Mouse (Mus musculus): Measurements from ENCODE around the gene Cdh11. TPM values are rescaled to one million over a fixed set of nuclear protein-coding genes. Genes with fewer than 3 reads are reported as not detected.

The Cdh11 gene
- polyA plus RNA-seq, 2 experiments = 178 to 245 TPM

- peak; percentile 86 for DNase-seq (ENCODE audit: low spot score)
- TF ChIP-seq POLR2A (IDR thresholded peaks at IDR 0.05; ENCODE audit: borderline replicate concordance, extremely low read depth, insufficient read depth, insufficient read length) = peak; percentile 75; the same call in 1 of the 2 replicates
- no peaks in the 10 kb centered on the region for H3K27me3 ChIP-seq (ENCODE audit: control insufficient read depth, insufficient read depth, low read length)
- 0% methylated on average over 47 of the region's 55 CpGs for WGBS
- peak overlapping the region; percentile 81 for H3K4me2 ChIP-seq (replicated peaks; ENCODE audit: low read depth, low read length, severe bottlenecking)
- H3K9ac ChIP-seq (ENCODE audit: low read depth, low read length, severe bottlenecking) = peak overlapping the region; percentile 99
- no peaks in the 10 kb centered on the region for H3K9me3 ChIP-seq (ENCODE audit: control insufficient read depth, low read length)
- H3K4me3 ChIP-seq (replicated peaks; ENCODE audit: low read length) = peak overlapping the region; percentile 85
- peak overlapping the region; percentile 99 for H3K27ac ChIP-seq (replicated peaks; ENCODE audit: low read depth, low read length)
- H3K4me1 ChIP-seq (ENCODE audit: control insufficient read depth, insufficient read depth, low read length) = 0 out of 2 replicates have a peak, but pooled peaks cover 3% of the 10 kb centered on the region
- H3K36me3 ChIP-seq (ENCODE audit: control insufficient read depth, insufficient read depth, low read length) = no peaks in the 10 kb centered on the region
- ATAC-seq (ENCODE audit: low FRiP score, low read depth) = peak; percentile 80
Observed at GRCm38 (mm10) chr8:102784835-102785455, 497 bp downstream of the Cdh11 start.

- ATAC-seq (ENCODE audit: low FRiP score, low read depth) (peak; percentile 5; the same call in 1 of the 2 replicates), DNase-seq (ENCODE audit: low spot score) (peak; percentile 41)
- H3K4me1 ChIP-seq (ENCODE audit: control insufficient read depth, insufficient read depth, low read length) = peaks cover 9% of the 10 kb centered on the region; the same call in 1 of the 2 replicates
- H3K9ac ChIP-seq (ENCODE audit: low read depth, low read length, severe bottlenecking) = peak overlapping the region; percentile 99
- H3K9me3 ChIP-seq (ENCODE audit: control insufficient read depth, low read length) = no peaks in the 10 kb centered on the region
- H3K4me2 ChIP-seq (replicated peaks; ENCODE audit: low read depth, low read length, severe bottlenecking) = peak overlapping the region; percentile 81
- peak overlapping the region; percentile 85 for H3K4me3 ChIP-seq (replicated peaks; ENCODE audit: low read length)
- H3K36me3 ChIP-seq (ENCODE audit: control insufficient read depth, insufficient read depth, low read length) = 0 out of 2 replicates have a peak, but pooled peaks cover 2% of the 10 kb centered on the region
- no peak for TF ChIP-seq POLR2A (IDR thresholded peaks at IDR 0.05; ENCODE audit: borderline replicate concordance, extremely low read depth, insufficient read depth, insufficient read length)
- no peaks in the 10 kb centered on the region for H3K27me3 ChIP-seq (ENCODE audit: control insufficient read depth, insufficient read depth, low read length)
- H3K27ac ChIP-seq (replicated peaks; ENCODE audit: low read depth, low read length) = peak overlapping the region; percentile 99
- 0% methylated on average over 30 of the region's 42 CpGs for WGBS
Observed at GRCm38 (mm10) chr8:102783821-102784591, 1.4 kb downstream of the Cdh11 start.

GRCm38 (mm10) chr8:102782707-102783489 lies 2.5 kb downstream of the Cdh11 start:
- H3K27me3 ChIP-seq (ENCODE audit: control insufficient read depth, insufficient read depth, low read length) = no peaks in the 10 kb centered on the region
- peaks cover 13% of the 10 kb centered on the region for H3K36me3 ChIP-seq (ENCODE audit: control insufficient read depth, insufficient read depth, low read length)
- H3K27ac ChIP-seq (replicated peaks; ENCODE audit: low read depth, low read length) = peak overlapping the region; percentile 99
- H3K4me2 ChIP-seq (replicated peaks; ENCODE audit: low read depth, low read length, severe bottlenecking) = peak overlapping the region; percentile 81
- peak overlapping the region; percentile 99 for H3K9ac ChIP-seq (ENCODE audit: low read depth, low read length, severe bottlenecking)
- H3K9me3 ChIP-seq (ENCODE audit: control insufficient read depth, low read length) = no peaks in the 10 kb centered on the region
- no peak for ATAC-seq (ENCODE audit: low FRiP score, low read depth)
- peak overlapping the region; percentile 85 for H3K4me3 ChIP-seq (replicated peaks; ENCODE audit: low read length)
- peaks cover 15% of the 10 kb centered on the region; the same call in 1 of the 2 replicates for H3K4me1 ChIP-seq (ENCODE audit: control insufficient read depth, insufficient read depth, low read length)
- DNase-seq (ENCODE audit: low spot score) = peak; percentile 14
- WGBS = 4% methylated on average over 11 of the region's 11 CpGs
- no peak for TF ChIP-seq POLR2A (IDR thresholded peaks at IDR 0.05; ENCODE audit: borderline replicate concordance, extremely low read depth, insufficient read depth, insufficient read length)

GRCm38 (mm10) chr8:102780899-102781298 lies 4.5 kb downstream of the Cdh11 start:
- H3K9me3 ChIP-seq (ENCODE audit: control insufficient read depth, low read length) = no peaks in the 10 kb centered on the region
- peak; percentile 88 for DNase-seq (ENCODE audit: low spot score)
- peaks cover 17% of the 10 kb centered on the region; the same call in 1 of the 2 replicates for H3K4me1 ChIP-seq (ENCODE audit: control insufficient read depth, insufficient read depth, low read length)
- WGBS = under 1% methylated on average over 12 of the region's 12 CpGs
- TF ChIP-seq POLR2A (IDR thresholded peaks at IDR 0.05; ENCODE audit: borderline replicate concordance, extremely low read depth, insufficient read depth, insufficient read length) = peak; percentile 14; the same call in 1 of the 2 replicates
- peaks cover 32% of the 10 kb centered on the region for H3K36me3 ChIP-seq (ENCODE audit: control insufficient read depth, insufficient read depth, low read length)
- H3K4me3 ChIP-seq (replicated peaks; ENCODE audit: low read length) = peak overlapping the region; percentile 85
- ATAC-seq (ENCODE audit: low FRiP score, low read depth) = peak; percentile 11; the same call in 1 of the 2 replicates
- H3K27me3 ChIP-seq (ENCODE audit: control insufficient read depth, insufficient read depth, low read length) = no peaks in the 10 kb centered on the region
- peak overlapping the region; percentile 81 for H3K4me2 ChIP-seq (replicated peaks; ENCODE audit: low read depth, low read length, severe bottlenecking)
- peak overlapping the region; percentile 64; the same call in 1 of the 2 replicates for H3K27ac ChIP-seq (replicated peaks; ENCODE audit: low read depth, low read length)
- peak overlapping the region; percentile 60 for H3K9ac ChIP-seq (ENCODE audit: low read depth, low read length, severe bottlenecking)

GRCm38 (mm10) chr8:102774594-102774993 lies 10.8 kb downstream of the Cdh11 start:
- DNase-seq (ENCODE audit: low spot score) (no peak), ATAC-seq (ENCODE audit: low FRiP score, low read depth) (no peak)
- TF ChIP-seq POLR2A (IDR thresholded peaks at IDR 0.05; ENCODE audit: borderline replicate concordance, extremely low read depth, insufficient read depth, insufficient read length) = no peak
- no peak overlapping the region for H3K9ac ChIP-seq (ENCODE audit: low read depth, low read length, severe bottlenecking)
- no peak overlapping the region for H3K27ac ChIP-seq (replicated peaks; ENCODE audit: low read depth, low read length)
- no peak overlapping the region for H3K4me2 ChIP-seq (replicated peaks; ENCODE audit: low read depth, low read length, severe bottlenecking)
- H3K4me1 ChIP-seq (ENCODE audit: control insufficient read depth, insufficient read depth, low read length) = peaks cover 30% of the 10 kb centered on the region
- no peaks in the 10 kb centered on the region for H3K27me3 ChIP-seq (ENCODE audit: control insufficient read depth, insufficient read depth, low read length)
- no peak overlapping the region for H3K4me3 ChIP-seq (replicated peaks; ENCODE audit: low read length)
- WGBS = 75% methylated on average over 1 of the region's 1 CpGs
- no peaks in the 10 kb centered on the region for H3K9me3 ChIP-seq (ENCODE audit: control insufficient read depth, low read length)
- H3K36me3 ChIP-seq (ENCODE audit: control insufficient read depth, insufficient read depth, low read length) = peaks cover 74% of the 10 kb centered on the region

Measured in limb, embryonic 14.5 days (tissue).